Mouse (Mus musculus) forebrain, embryonic 15.5 days (tissue): ENCODE measurements around the gene Tmem179b. TPM values are rescaled to one million over a fixed set of nuclear protein-coding genes. Genes with fewer than 3 reads are reported as not detected.

Source experiments
- ATAC-seq: fragments of 200-750 bp; cut with Nextera tagmentation; replicated peaks from 2 replicates; pipeline ENCODE4 v1.8.0; 2017; ENCODE audit warnings: mild to moderate bottlenecking, moderate TSS enrichment, moderate library complexity
- H3K27ac ChIP-seq: fragments of 300-500 bp; sonication (generic); replicated peaks from 2 replicates; pipeline ENCODE4 v1.5.1; 2015; ENCODE audit warnings: mild to moderate bottlenecking, inconsistent platforms
- H3K27me3 ChIP-seq: fragments of 300-500 bp; sonication (generic); 2 replicates; pipeline ENCODE4 v1.6.1; 2015; ENCODE audit warnings: inconsistent platforms
- H3K36me3 ChIP-seq: fragments of 300-500 bp; sonication (generic); 2 replicates; pipeline ENCODE4 v1.6.1; 2015; ENCODE audit warnings: mild to moderate bottlenecking, inconsistent platforms
- H3K4me1 ChIP-seq: fragments of 300-500 bp; sonication (generic); 2 replicates; pipeline ENCODE4 v1.6.1; 2015; ENCODE audit warnings: inconsistent platforms
- H3K4me2 ChIP-seq: fragments of 300-500 bp; sonication (generic); replicated peaks from 2 replicates; pipeline ENCODE4 v1.6.1; 2015; ENCODE audit warnings: mild to moderate bottlenecking, inconsistent platforms
- H3K4me3 ChIP-seq: fragments of 300-500 bp; sonication (generic); 2 replicates; pipeline ENCODE4 v1.5.1; 2015; ENCODE audit warnings: mild to moderate bottlenecking, inconsistent platforms
- H3K9ac ChIP-seq: fragments of 300-500 bp; sonication (generic); replicated peaks from 2 replicates; pipeline ENCODE4 v1.6.1; 2015; ENCODE audit warnings: mild to moderate bottlenecking, inconsistent platforms
- H3K9me3 ChIP-seq: fragments of 300-500 bp; sonication (generic); 2 replicates; pipeline ENCODE4 v1.6.1; 2016; ENCODE audit warnings: inconsistent platforms
- WGBS: fragments of 180-500 bp; shearing (Covaris S2); methylation state at CpG from one replicate; pipeline ENCODE4 v1.1.7; 2015; ENCODE audit warnings: mixed read lengths; 5-methylcytosine and 5-hydroxymethylcytosine counted together
- polyA plus RNA-seq: library from polyadenylated mRNA; unstranded; fragments of >200 nt; fragmentation: Nextera tagmentation; extraction: Ambion mirVana; gene quantifications from 2 replicates; pipeline ENCODE4 v1.2.1, GENCODE M21; 2015

Tmem179b gene
- polyA plus RNA-seq, 1 experiment from 2014 or later: 33.9 TPM

DNA sequence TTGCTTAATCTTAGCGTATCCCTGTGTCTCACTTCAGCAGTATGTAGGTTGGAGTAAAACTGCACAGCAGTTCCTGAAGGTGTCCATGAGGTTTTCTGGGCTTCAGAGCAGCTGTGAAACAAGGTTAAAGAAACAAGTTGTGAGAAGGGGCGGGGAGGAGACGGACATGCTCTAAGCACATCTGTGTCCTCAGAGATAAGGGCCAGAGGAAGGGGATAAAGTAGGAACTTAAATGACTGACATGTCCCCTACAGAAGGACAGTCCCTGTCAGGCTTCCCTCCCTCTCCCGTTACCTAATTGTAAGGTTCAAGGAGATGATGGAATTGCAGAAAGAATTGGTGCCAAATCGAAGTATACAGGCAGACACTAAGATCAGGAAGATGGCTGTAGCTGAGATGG is 1.3 kb downstream of the Tmem179b start:
- Histone ChIP-seq H3K27me3 (no peaks in the 10 kb centered on the region), H3K27ac (peak overlapping the region; percentile 99), H3K4me2 (peak overlapping the region; percentile 80; the same call in 1 of the 2 replicates), H3K4me3 (peak overlapping the region; percentile 77; the same call in 1 of the 2 replicates), H3K4me1 (peaks cover 45% of the 10 kb centered on the region), H3K36me3 (peaks cover 37% of the 10 kb centered on the region), H3K9ac (0 out of 2 replicates have a peak overlapping the region, but pooled peaks have one; percentile 91), H3K9me3 (no peaks in the 10 kb centered on the region)
- no peak for ATAC-seq
- WGBS: 90% methylated on average over 5 of the region's 5 CpGs

- Histone ChIP-seq H3K27me3 (no peaks in the 10 kb centered on the region), H3K27ac (peak within 1 kb of the TSS; percentile 92), H3K9ac (peak within 1 kb of the TSS; percentile 95), H3K4me3 (peak within 1 kb of the TSS; percentile 77), H3K9me3 (no peaks in the 10 kb centered on the region), H3K36me3 (peaks cover 57% of the 10 kb centered on the region), H3K4me2 (peak within 1 kb of the TSS; percentile 58), H3K4me1 (peaks cover 41% of the 10 kb centered on the region)
- peak; percentile 64 for ATAC-seq
- WGBS: 17% methylated on average over 29 of the region's 29 CpGs
Observed at GRCm38 (mm10) chr19:8770567-8771270, 3.5 kb downstream of the Tmem179b start, which contains the start of gene Tmem223. Gene Tmem223, plus strand, starts transcription at chr19:8770996.

GRCm38 (mm10) chr19:8765562-8765961 is 8.7 kb downstream of the Tmem179b start:
- WGBS: 95% methylated on average over 9 of the region's 9 CpGs
- ATAC-seq: no peak
- H3K9ac ChIP-seq: no peak overlapping the region
- peaks cover 5% of the 10 kb centered on the region for H3K4me1 ChIP-seq
- H3K4me3 ChIP-seq: no peak overlapping the region
- no peak overlapping the region for H3K27ac ChIP-seq
- peaks cover 81% of the 10 kb centered on the region for H3K36me3 ChIP-seq
- no peaks in the 10 kb centered on the region for H3K9me3 ChIP-seq
- no peaks in the 10 kb centered on the region for H3K27me3 ChIP-seq
- H3K4me2 ChIP-seq: no peak overlapping the region

- no peak overlapping the region for H3K4me3 ChIP-seq
- H3K4me2 ChIP-seq: no peak overlapping the region
- H3K27me3 ChIP-seq: no peaks in the 10 kb centered on the region
- no peak overlapping the region for H3K9ac ChIP-seq
- H3K36me3 ChIP-seq: peaks cover 62% of the 10 kb centered on the region
- no peak for ATAC-seq
- H3K4me1 ChIP-seq: peaks cover 8% of the 10 kb centered on the region
- 93% methylated on average over 4 of the region's 4 CpGs for WGBS
- H3K27ac ChIP-seq: no peak overlapping the region
- H3K9me3 ChIP-seq: no peaks in the 10 kb centered on the region
Observed at GRCm38 (mm10) chr19:8763276-8763675, 11.0 kb downstream of the Tmem179b start.

- no peak overlapping the region for H3K4me2 ChIP-seq
- peaks cover 37% of the 10 kb centered on the region for H3K36me3 ChIP-seq
- no peak overlapping the region for H3K4me3 ChIP-seq
- WGBS: 88% methylated on average over 2 of the region's 2 CpGs
- ATAC-seq: no peak
- H3K27me3 ChIP-seq: no peaks in the 10 kb centered on the region
- H3K4me1 ChIP-seq: peaks cover 23% of the 10 kb centered on the region
- H3K27ac ChIP-seq: no peak overlapping the region
- H3K9me3 ChIP-seq: no peaks in the 10 kb centered on the region
- H3K9ac ChIP-seq: no peak overlapping the region
Observed at GRCm38 (mm10) chr19:8760757-8761156, 13.5 kb downstream of the Tmem179b start.

DNA sequence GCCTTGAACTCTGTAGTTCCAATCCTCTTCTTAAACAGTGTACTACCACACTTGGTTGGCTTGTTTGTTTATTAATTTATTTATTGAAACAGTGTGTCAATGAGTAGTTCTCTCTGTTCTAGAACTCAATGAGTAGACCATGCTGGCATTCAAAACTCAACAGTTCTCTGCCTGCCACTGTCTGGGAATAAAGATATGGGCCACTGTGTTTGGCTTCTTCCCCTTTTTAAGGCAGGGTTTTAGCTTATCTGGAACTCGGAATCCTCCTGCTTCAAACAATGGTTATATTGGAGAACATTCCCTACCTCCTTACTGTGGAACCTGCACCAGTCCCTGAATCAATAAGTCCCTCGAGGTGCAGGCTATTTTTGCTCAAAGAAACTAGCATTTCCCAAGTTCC is 15.4 kb downstream of the Tmem179b start:
- H3K4me1 ChIP-seq: peaks cover 28% of the 10 kb centered on the region
- no peak overlapping the region for H3K4me2 ChIP-seq
- H3K9ac ChIP-seq: no peak overlapping the region
- no peak overlapping the region for H3K27ac ChIP-seq
- H3K27me3 ChIP-seq: no peaks in the 10 kb centered on the region
- no peak overlapping the region for H3K4me3 ChIP-seq
- H3K36me3 ChIP-seq: peaks cover 27% of the 10 kb centered on the region
- ATAC-seq: no peak
- no peaks in the 10 kb centered on the region for H3K9me3 ChIP-seq
- WGBS: 93% methylated on average over 2 of the region's 2 CpGs

DNA sequence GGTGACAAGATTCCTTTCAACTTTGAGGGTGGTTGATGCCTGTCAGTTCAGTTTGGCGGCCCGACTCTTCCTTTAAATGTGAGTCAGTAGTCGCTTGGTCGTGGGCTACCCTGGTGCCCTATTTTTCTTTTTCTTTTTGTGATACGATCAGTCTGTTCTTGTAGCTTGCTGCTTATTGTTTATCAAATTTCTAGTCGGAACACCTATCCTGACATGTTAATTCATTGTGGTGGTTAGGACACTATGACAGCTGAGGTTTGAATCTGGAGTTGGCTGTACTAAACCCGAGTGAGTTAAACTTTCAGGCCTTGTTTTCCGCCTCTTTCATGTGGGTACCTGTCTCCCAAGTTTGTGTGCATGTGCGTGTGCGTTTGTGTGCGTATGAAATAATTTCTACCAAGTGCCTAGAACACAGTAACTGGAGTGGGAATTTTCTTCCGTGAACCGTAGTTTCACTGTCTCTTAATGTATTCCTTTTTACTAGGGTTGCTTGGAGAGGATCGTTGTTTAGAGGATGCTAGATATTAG is 16.7 kb downstream of the Tmem179b start:
- 4% methylated on average over 14 of the region's 14 CpGs for WGBS

DNA sequence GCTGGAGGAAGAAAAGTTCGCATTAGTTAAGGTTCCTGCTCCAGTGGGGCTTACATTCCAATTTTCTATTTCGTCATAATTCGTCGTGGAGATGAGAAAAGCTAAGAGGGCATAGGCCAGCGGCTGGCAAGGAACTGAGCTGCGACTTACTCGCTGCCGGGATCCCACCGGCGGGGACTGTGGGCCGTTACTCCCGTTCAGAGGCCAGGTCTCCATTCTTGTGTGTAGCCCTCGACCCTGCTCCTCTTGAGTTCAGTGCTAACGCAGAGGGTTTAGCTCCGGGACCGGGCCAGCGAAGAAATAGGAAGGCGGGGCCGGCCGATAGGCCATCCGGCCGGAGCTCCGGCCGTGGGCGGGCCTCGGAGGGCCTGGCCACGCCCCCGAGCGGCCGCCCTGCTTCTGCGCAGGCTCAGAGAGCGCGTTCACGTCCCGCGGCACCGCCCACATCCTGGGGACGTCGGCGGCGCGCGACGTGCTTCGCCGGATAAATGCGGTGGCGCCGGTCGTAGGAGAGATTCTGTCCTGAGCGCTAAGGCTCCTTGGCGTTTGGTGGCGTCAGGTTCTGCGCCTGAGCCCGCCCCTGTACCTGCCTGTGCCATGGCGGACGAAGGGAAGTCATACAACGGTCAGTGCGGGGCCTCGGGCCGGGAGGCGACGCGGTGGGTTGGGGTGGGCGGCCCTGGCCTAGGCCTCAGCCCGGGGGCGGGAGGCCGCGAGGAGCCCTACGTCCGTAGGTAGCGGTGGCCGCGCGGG is 17.5 kb downstream of the Tmem179b start, which contains the start of gene Nxf1:
TSS of gene Nxf1 (plus strand) at position 439 of the 753 bp plus-strand sequence.
- H3K4me2 ChIP-seq: peak within 1 kb of the TSS; percentile 56
- H3K27me3 ChIP-seq: no peaks in the 10 kb centered on the region
- H3K4me1 ChIP-seq: peaks cover 28% of the 10 kb centered on the region
- peak within 1 kb of the TSS; percentile 85 for H3K9ac ChIP-seq
- H3K27ac ChIP-seq: peak within 1 kb of the TSS; percentile 82
- H3K36me3 ChIP-seq: peaks cover 28% of the 10 kb centered on the region
- no peaks in the 10 kb centered on the region for H3K9me3 ChIP-seq
- H3K4me3 ChIP-seq: peak within 1 kb of the TSS; percentile 74
- peak; percentile 94 for ATAC-seq
- under 1% methylated on average over 75 of the region's 75 CpGs for WGBS

More for the DNA sequence above, 16.7 kb downstream of the Tmem179b start:
- H3K4me2 ChIP-seq: peak overlapping the region; percentile 55
- H3K9me3 ChIP-seq: no peaks in the 10 kb centered on the region
- no peaks in the 10 kb centered on the region for H3K27me3 ChIP-seq
- peak overlapping the region; percentile 82; the same call in 1 of the 2 replicates for H3K27ac ChIP-seq
- ATAC-seq: no peak
- peak overlapping the region; percentile 74 for H3K4me3 ChIP-seq
- H3K4me1 ChIP-seq: peaks cover 28% of the 10 kb centered on the region
- peak overlapping the region; percentile 85 for H3K9ac ChIP-seq
- peaks cover 25% of the 10 kb centered on the region for H3K36me3 ChIP-seq

DNA sequence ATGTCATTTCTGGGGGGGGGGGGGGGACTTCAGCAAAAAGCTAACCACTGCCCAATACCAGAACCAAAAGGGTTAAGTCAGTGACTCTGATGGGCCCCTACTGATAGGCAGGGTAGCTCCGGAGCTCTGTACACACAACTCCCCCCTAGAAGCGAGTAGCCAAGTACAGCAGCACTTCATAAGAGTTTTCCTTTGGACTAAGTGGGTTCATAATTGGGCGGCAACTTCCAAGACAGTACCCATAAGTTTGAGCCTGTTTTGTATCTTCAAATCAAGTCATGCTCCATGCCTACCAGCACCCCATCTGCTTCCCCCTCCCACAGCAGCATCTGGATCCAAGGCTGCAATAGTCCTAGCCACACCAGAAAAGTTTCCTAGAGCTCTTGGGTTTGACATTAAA is 18.6 kb downstream of the Tmem179b start:
- Histone ChIP-seq H3K4me2 (peak overlapping the region; percentile 56; the same call in 1 of the 2 replicates), H3K4me1 (peaks cover 28% of the 10 kb centered on the region), H3K36me3 (peaks cover 38% of the 10 kb centered on the region), H3K9me3 (no peaks in the 10 kb centered on the region), H3K27me3 (no peaks in the 10 kb centered on the region), H3K27ac (no peak overlapping the region), H3K4me3 (peak overlapping the region; percentile 74; the same call in 1 of the 2 replicates), H3K9ac (no peak overlapping the region)
- WGBS: 82% methylated on average over 3 of the region's 3 CpGs
- ATAC-seq: no peak

- H3K9me3 ChIP-seq: no peaks in the 10 kb centered on the region
- no peaks in the 10 kb centered on the region for H3K27me3 ChIP-seq
- H3K9ac ChIP-seq: no peak overlapping the region
- no peak overlapping the region for H3K27ac ChIP-seq
- no peak overlapping the region for H3K4me2 ChIP-seq
- 73% methylated on average over 2 of the region's 2 CpGs for WGBS
- no peak overlapping the region for H3K4me3 ChIP-seq
- no peak for ATAC-seq
- H3K4me1 ChIP-seq: peaks cover 14% of the 10 kb centered on the region
- H3K36me3 ChIP-seq: peaks cover 89% of the 10 kb centered on the region
Observed at GRCm38 (mm10) chr19:8747368-8747767, 26.9 kb downstream of the Tmem179b start.

DNA sequence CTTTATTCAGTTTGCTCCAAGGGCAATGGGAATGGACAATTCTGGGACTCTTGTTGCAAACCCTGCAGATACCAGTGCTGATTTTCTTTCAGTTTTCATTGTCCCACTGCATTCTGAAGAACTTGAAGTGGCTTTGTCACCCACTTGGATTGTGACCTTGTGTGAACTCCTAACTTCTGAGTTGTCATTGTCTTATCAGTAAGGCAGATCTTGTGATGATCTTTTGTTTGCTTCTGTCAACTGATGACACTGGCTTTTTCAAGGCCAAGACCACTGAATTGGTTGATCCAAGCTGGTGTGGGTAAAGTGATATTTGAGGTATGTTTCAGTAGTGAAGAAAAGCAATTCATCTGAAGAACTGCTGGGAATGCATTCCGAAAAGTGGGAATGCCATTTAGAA is 28.9 kb downstream of the Tmem179b start:
- no peak overlapping the region for H3K27ac ChIP-seq
- H3K9ac ChIP-seq: no peak overlapping the region
- H3K27me3 ChIP-seq: no peaks in the 10 kb centered on the region
- H3K9me3 ChIP-seq: no peaks in the 10 kb centered on the region
- 94% methylated on average over 1 of the region's 1 CpGs for WGBS
- H3K4me3 ChIP-seq: no peak overlapping the region
- ATAC-seq: no peak
- H3K4me2 ChIP-seq: no peak overlapping the region
- H3K4me1 ChIP-seq: peaks cover 26% of the 10 kb centered on the region
- peaks cover 76% of the 10 kb centered on the region for H3K36me3 ChIP-seq

- WGBS: 28% methylated on average over 14 of the region's 14 CpGs
- Histone ChIP-seq H3K9ac (peak overlapping the region; percentile 85), H3K27ac (peak overlapping the region; percentile 96), H3K27me3 (no peaks in the 10 kb centered on the region), H3K36me3 (peaks cover 72% of the 10 kb centered on the region), H3K9me3 (no peaks in the 10 kb centered on the region), H3K4me2 (peak overlapping the region; percentile 98), H3K4me1 (peaks cover 28% of the 10 kb centered on the region), H3K4me3 (peak overlapping the region; percentile 82)
- no peak for ATAC-seq
Observed at GRCm38 (mm10) chr19:8742176-8742575, 32.1 kb downstream of the Tmem179b start.
